Mouse (Mus musculus): ENCODE results near the gene Tnnt3. TPM values are rescaled to one million over a fixed set of nuclear protein-coding genes. Genes with fewer than 3 reads are reported as not detected.

Tnnt3 gene
- total RNA-seq, 2 experiments from 2014 or later: not detected

GRCm38 (mm10) chr7:142557696-142558095, 59.1 kb downstream of the Tnnt3 start:
- no peak for ATAC-seq (replicated peaks; ENCODE audit: low FRiP score, poor library complexity, severe bottlenecking)

GRCm38 (mm10) chr7:142558511-142559146, 60.0 kb downstream of the Tnnt3 start:
- ATAC-seq (replicated peaks; ENCODE audit: low FRiP score, poor library complexity, severe bottlenecking): no peak

DNA sequence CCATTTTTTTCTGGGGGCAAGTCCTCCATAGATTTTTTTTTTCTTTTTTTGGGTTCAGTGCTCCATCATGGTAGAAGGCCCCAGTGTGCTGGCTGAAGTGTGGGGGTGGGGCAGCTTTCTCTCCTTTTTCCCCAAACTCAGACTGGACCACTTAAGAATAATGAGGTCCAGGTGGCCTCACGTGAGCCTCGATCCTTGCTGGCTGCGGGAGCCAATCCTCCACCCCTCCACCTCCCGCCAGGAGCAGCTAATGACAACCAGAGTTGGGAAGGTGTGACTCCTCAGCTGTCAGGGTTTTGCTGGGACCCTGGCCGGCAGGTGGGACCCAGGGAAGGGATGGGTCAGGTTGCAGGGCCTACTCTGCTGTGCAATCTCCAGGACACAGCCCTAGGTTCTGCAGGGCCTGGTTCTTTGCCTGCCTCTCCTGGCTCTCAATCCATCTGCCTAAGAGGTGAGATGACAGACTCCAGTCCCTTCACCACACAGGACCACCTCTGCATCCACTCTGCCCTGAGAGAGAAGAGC, 61.1 kb downstream of the Tnnt3 start:
- ATAC-seq (replicated peaks; ENCODE audit: low FRiP score, poor library complexity, severe bottlenecking): no peak

DNA sequence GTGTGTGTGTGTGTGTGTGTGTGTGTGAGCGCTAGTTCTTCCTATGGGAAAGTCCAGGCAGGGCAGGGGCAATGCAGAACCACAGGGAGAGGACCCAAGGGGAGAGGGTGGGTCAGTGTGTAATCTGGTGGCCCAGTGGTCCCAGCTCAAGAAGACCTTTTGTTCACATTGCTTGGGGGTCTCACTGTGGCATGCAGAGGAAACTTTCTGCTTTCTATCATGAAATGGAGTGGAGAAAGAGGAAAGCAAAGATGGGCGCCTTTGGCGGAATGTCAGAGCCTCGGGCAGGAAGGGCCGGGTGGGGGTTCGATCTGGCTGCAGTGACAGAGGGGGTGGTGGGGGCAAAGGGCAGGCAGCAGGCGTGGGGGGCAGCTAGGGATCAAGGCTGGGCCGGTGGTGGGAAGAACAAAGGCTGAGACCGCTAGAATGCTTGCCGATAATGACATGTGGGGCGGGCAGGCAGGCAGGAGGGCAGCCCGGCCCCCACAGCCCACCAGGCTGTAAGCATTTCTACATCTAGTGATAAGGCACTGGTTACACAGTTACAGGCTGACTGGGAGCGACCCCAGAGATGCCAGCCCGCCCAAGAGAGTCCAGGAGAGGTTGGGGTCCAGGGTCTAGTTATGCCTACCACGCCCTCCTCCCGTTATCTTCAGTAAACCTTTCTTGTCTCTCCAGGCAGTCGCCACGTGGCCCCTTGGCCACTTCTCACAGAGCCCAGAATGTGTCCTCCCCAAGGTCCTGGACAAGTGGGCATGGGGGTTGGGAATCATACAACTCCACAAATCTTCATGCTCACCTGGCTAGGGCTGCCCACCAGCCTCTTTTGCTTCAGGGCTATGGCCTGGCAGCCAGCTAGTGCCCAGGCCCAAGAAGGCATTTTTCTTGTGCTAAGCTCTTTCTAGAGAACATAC, 62.6 kb downstream of the Tnnt3 start:
- ATAC-seq (replicated peaks; ENCODE audit: low FRiP score, poor library complexity, severe bottlenecking): no peak

DNA sequence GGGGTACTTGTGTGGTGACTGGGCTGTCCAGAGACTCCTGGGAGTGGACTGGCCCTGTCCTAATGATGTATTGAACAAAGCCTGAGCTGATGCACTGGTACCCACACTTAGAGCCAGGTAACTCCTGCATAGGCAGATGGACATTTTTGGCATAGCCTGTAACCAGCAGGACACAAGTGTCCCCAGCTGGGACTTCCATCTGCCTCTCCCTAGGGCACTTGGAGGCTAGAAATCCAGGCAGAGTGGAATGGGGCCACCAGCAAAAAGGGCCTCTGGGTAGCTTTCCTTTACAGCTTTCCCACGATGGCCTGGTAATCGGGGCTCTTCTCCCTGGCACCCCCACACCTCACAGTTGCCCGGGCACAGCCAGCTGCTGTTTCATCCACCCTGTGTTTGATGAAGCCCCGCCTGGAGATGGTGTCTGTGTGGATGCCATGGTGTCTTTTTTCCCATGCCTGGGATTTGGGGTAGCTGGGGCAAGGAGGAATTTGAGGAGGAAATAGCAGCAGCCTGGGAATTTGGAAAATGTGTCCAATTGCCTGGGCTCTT, 63.3 kb downstream of the Tnnt3 start:
- ATAC-seq (replicated peaks; ENCODE audit: low FRiP score, poor library complexity, severe bottlenecking): no peak

DNA sequence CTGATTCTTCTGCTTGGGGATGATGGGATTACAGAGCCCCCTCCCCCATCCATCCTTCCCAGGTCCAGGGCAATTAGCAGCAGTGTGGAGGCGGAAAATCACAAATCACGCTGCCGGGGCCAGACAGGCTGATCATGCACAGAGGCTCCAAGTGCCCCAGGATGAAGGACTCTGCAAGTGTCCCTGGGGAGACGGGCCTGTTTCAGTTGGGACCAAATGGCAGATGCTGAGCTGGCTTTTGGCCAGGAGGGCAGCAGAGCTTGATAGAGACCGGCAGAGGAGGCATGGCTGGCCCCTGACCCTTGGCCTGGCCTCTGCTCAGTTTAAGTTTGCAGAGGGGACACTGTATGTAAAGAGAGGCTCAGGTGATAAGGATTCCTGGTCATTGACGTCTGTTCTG, 64.5 kb downstream of the Tnnt3 start:
- no peak for ATAC-seq (replicated peaks; ENCODE audit: low FRiP score, poor library complexity, severe bottlenecking)

- no peak for ATAC-seq (replicated peaks; ENCODE audit: low FRiP score, poor library complexity, severe bottlenecking)
Measured at GRCm38 (mm10) chr7:142564955-142565643, 66.5 kb downstream of the Tnnt3 start.

Other genes starting within 250 kb of the Tnnt3 start
- gene Gm2431, start 240.5 kb upstream of the Tnnt3 start, total RNA-seq (2015; ENCODE audit: low replicate concordance): not detected in 2 replicates
- not detected in 2 replicates for gene Gm2431, start 240.5 kb upstream of the Tnnt3 start, total RNA-seq (2017; ENCODE audit: low replicate concordance)
- gene Gm4559, start 224.5 kb upstream of the Tnnt3 start, total RNA-seq (2015; ENCODE audit: low replicate concordance): not detected in 2 replicates
- gene Gm4559, start 224.5 kb upstream of the Tnnt3 start, total RNA-seq (2017; ENCODE audit: low replicate concordance): not detected in 2 replicates
- not detected in 2 replicates for gene Krtap5-1, start 201.7 kb upstream of the Tnnt3 start, total RNA-seq (2015; ENCODE audit: low replicate concordance)
- gene Krtap5-1, start 201.7 kb upstream of the Tnnt3 start, total RNA-seq (2017; ENCODE audit: low replicate concordance): not detected in 2 replicates
- not detected in 2 replicates for gene Krtap5-4, start 195.3 kb upstream of the Tnnt3 start, total RNA-seq (2015; ENCODE audit: low replicate concordance)
- not detected in 2 replicates for gene Krtap5-4, start 195.3 kb upstream of the Tnnt3 start, total RNA-seq (2017; ENCODE audit: low replicate concordance)
- 1.0 and 1.2 TPM in 2 replicates for gene Ifitm10, start 125.1 kb upstream of the Tnnt3 start, total RNA-seq (2015; ENCODE audit: low replicate concordance)
- gene Ifitm10, start 125.1 kb upstream of the Tnnt3 start, total RNA-seq (2017; ENCODE audit: low replicate concordance): 0.42 TPM in 1 of 2 replicates, not detected in the other
- not detected in 2 replicates for gene Gm49369, start 116.2 kb upstream of the Tnnt3 start, total RNA-seq (2015; ENCODE audit: low replicate concordance)
- 121 and 215 TPM in 2 replicates for gene Gm49369, start 116.2 kb upstream of the Tnnt3 start, total RNA-seq (2017; ENCODE audit: low replicate concordance)
- 138 and 155 TPM in 2 replicates for gene Ctsd, start 110.8 kb upstream of the Tnnt3 start, total RNA-seq (2015; ENCODE audit: low replicate concordance)
- gene Ctsd, start 110.8 kb upstream of the Tnnt3 start, total RNA-seq (2017; ENCODE audit: low replicate concordance): 126 and 150 TPM in 2 replicates
- gene Syt8, start 64.0 kb upstream of the Tnnt3 start, total RNA-seq (2015; ENCODE audit: low replicate concordance): not detected in 2 replicates
- not detected in 2 replicates for gene Syt8, start 64.0 kb upstream of the Tnnt3 start, total RNA-seq (2017; ENCODE audit: low replicate concordance)
- 19.6 TPM in 1 of 2 replicates, not detected in the other for gene Tnni2, start 57.0 kb upstream of the Tnnt3 start, total RNA-seq (2015; ENCODE audit: low replicate concordance)
- gene Tnni2, start 57.0 kb upstream of the Tnnt3 start, total RNA-seq (2017; ENCODE audit: low replicate concordance): 2.0 and 6.4 TPM in 2 replicates
- 119 and 155 TPM in 2 replicates for gene Lsp1, start 38.0 kb upstream of the Tnnt3 start, total RNA-seq (2015; ENCODE audit: low replicate concordance)
- gene Lsp1, start 38.0 kb upstream of the Tnnt3 start, total RNA-seq (2017; ENCODE audit: low replicate concordance): 98.7 and 120 TPM in 2 replicates
- not detected in 2 replicates for gene Mrpl23, start 33.9 kb downstream of the Tnnt3 start, total RNA-seq (2015; ENCODE audit: low replicate concordance)
- gene Mrpl23, start 33.9 kb downstream of the Tnnt3 start, total RNA-seq (2017; ENCODE audit: low replicate concordance): 3.7 and 8.1 TPM in 2 replicates
- gene Igf2, start 168.0 kb downstream of the Tnnt3 start, total RNA-seq (2015; ENCODE audit: low replicate concordance): not detected in 2 replicates
- gene Igf2, start 168.0 kb downstream of the Tnnt3 start, total RNA-seq (2017; ENCODE audit: low replicate concordance): not detected in 2 replicates
- not detected in 2 replicates for gene Gm49394, start 171.1 kb downstream of the Tnnt3 start, total RNA-seq (2015; ENCODE audit: low replicate concordance)
- not detected in 2 replicates for gene Gm49394, start 171.1 kb downstream of the Tnnt3 start, total RNA-seq (2017; ENCODE audit: low replicate concordance)
- gene Ins2, start 244.5 kb downstream of the Tnnt3 start, total RNA-seq (2015; ENCODE audit: low replicate concordance): not detected in 2 replicates
- gene Ins2, start 244.5 kb downstream of the Tnnt3 start, total RNA-seq (2017; ENCODE audit: low replicate concordance): not detected in 2 replicates